Mouse (Mus musculus) bone marrow, adult 2 months (tissue): Measurements from ENCODE around the gene Fbxo6. TPM values are rescaled to one million over a fixed set of nuclear protein-coding genes. Genes with fewer than 3 reads are reported as not detected.
A peak's percentile ranks its signal among the peaks of the same experiment; 100 is the strongest.
"Not testable (repeated sequence)": the region's sequence is repeated elsewhere in the genome, so short reads cannot be mapped to it uniquely, and the experiment has no call there.

Source experiments
- H3K27ac ChIP-seq: fragments of 200-500 bp; 2 replicates; pipeline ENCODE4 v1.5.1; 2012; ENCODE audit warnings: low read depth, mild to moderate bottlenecking, control low read depth, inconsistent platforms, low read length; ENCODE audit not compliant: control insufficient read depth, poor library complexity, insufficient read depth
- H3K4me1 ChIP-seq: fragments of 200-500 bp; 2 replicates; pipeline ENCODE4 v1.6.1; 2011; ENCODE audit warnings: low read length; ENCODE audit not compliant: control insufficient read depth, insufficient read depth
- H3K4me3 ChIP-seq: fragments of 200-500 bp; replicated peaks from 2 replicates; pipeline ENCODE3; 2011; ENCODE audit warnings: mild to moderate bottlenecking, low read depth, low read length, control low read depth; ENCODE audit not compliant: control insufficient read depth
- CTCF ChIP-seq: fragments of 200-500 bp; IDR thresholded peaks from 2 replicates; pipeline ENCODE4 v1.5.1; 2011; ENCODE audit warnings: low read length, control low read depth; ENCODE audit not compliant: control insufficient read depth, insufficient read depth
- POLR2A ChIP-seq: fragments of 200-500 bp; IDR thresholded peaks from 2 replicates; pipeline ENCODE4 v1.6.1; 2011; ENCODE audit warnings: low read depth, mild to moderate bottlenecking, control low read depth, low read length, borderline replicate concordance; ENCODE audit not compliant: control insufficient read depth
- WGBS: fragments of 180-500 bp; shearing (Covaris S2); methylation state at CpG from one replicate; pipeline ENCODE4 v1.1.7; 2018; 5-methylcytosine and 5-hydroxymethylcytosine counted together
- polyA plus RNA-seq: library from polyadenylated mRNA; stranded (reverse); fragments of >200 nt; gene quantifications from 2 replicates; pipeline ENCODE4 v1.2.4, GENCODE M21; 2011; ENCODE audit warnings: low replicate concordance; ENCODE audit not compliant: missing spikeins, insufficient read depth, insufficient read length

Fbxo6 gene
- polyA plus RNA-seq, 1 experiment = 11.2 TPM

DNA sequence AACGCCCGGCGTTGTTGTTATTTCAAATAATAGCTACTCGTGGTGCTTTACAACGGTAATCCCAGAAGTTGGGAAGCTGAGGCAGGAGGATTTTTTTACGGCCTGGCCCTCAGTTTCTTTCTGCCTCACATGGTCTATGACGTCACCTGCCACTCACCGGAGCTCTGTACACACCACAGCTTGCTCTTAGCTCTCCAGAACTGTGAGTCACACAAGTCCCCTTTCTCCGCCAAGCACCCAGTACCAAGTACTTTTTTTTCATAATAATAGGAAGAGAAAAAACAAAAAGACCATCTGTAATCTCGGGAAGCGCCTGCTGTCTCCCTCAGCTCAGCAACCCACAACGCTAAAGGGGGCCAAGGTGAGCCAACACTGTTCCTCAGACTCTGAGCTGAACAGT, 29.5 kb upstream of the Fbxo6 start:
- Histone ChIP-seq H3K4me1 (no peaks in the 10 kb centered on the region), H3K4me3 (no peak overlapping the region), H3K27ac (no peak overlapping the region)
- WGBS = 83% methylated on average over 12 of the region's 12 CpGs
- TF ChIP-seq POLR2A = no peak
- TF ChIP-seq CTCF = no peak

DNA sequence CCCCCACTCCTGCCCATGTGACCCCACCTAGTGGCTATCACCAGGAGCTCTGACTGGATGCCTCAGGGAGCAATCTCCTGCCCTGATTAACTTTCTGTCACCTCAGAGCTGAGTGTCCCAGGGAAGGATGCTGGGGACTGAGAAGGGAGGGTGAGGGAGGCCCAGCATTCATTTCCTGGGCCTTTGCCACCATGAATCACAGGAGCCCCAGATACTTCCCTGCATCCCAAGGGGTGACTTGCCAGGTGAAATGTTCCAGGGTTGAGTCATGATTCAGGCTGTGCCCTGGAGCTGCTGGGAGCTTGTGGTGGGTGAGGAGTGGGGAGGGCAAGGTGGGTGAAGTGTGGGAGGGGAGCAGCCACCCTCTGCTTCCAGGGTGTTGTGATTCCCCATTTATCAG, 25.8 kb upstream of the Fbxo6 start:
- Histone ChIP-seq H3K27ac (no peak overlapping the region), H3K4me1 (no peaks in the 10 kb centered on the region), H3K4me3 (no peak overlapping the region)
- TF ChIP-seq POLR2A (no peak), CTCF (no peak)

DNA sequence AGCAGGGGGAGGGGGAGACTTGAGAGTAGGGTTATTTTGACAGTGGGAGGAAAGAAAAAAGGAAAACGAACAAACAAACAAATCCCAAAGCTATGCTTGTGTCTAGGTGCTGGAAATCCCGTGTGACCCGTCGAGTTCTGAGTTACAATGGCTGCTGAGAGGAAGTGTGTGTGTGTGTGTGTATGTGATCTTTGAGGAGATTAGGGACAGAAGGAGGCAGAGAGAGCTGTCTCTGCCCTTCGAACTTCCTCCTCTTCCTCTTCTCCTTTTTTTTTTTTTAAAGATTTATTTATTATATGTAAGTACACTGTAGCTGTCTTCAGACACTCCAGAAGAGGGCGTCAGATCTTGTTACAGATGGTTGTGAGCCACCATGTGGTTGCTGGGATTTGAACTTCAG, 24.7 kb upstream of the Fbxo6 start:
- H3K4me1 ChIP-seq, H3K27ac ChIP-seq, H3K4me3 ChIP-seq: not testable (repeated sequence)
- WGBS = 7% methylated on average over 5 of the region's 6 CpGs

DNA sequence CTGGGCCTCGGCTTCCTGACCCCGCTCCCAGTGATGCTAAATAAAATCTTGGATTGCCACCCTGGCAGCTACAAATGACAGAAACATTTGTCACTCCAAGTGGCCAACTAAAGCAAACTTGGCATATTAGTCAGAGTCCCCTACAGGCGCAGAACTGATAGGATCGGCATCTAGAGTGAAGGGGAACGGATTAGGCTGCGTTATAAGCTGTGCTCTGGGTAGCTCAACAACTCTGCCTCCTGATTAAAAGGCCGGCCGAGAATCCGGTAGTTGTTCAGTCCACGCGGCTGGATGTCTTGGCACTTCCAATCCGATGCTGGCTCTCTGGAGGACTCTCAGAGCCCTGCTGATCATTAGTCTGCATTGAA, 22.5 kb upstream of the Fbxo6 start:
- H3K4me3 ChIP-seq = no peak overlapping the region
- H3K4me1 ChIP-seq = no peaks in the 10 kb centered on the region
- 26% methylated on average over 12 of the region's 12 CpGs for WGBS
- H3K27ac ChIP-seq = no peak overlapping the region
- TF ChIP-seq POLR2A (no peak), CTCF (no peak)

DNA sequence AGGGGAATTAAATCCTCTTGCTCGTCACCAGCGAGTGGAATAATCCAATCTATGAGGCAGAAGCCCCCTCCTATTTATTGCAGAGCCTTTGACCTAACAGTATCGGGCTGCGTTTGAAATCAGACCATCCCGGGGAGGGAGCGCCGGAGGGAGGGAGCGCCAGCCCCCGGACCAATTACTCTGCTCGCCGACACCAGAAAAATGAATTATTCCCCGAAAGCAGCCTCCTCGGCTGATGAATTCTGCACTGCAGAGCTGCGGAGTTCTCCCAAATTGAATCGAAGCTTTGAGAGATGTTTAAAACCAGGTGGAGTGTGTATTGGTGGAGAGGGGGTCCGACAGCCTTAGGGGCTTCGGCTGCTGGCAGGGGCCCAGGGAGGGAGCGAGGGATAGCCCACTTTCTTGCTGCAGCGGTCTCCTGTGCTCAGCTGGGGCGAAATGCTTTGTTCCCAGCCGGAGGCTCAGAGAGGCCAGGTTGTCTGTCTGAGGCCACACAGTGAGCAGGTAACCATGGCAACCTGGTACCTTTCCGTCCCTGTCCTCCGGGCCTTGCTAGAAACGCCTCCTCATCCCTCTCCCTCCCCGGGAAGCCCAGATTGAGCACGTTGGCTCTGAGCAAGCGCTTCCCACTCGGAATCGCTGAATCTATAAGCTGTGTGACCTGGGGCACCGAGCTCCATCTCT, 22.0 kb upstream of the Fbxo6 start:
- Histone ChIP-seq H3K27ac (no peak overlapping the region), H3K4me1 (no peaks in the 10 kb centered on the region), H3K4me3 (no peak overlapping the region)
- WGBS = 8% methylated on average over 30 of the region's 30 CpGs
- no peak for TF ChIP-seq CTCF
- TF ChIP-seq POLR2A = no peak

DNA sequence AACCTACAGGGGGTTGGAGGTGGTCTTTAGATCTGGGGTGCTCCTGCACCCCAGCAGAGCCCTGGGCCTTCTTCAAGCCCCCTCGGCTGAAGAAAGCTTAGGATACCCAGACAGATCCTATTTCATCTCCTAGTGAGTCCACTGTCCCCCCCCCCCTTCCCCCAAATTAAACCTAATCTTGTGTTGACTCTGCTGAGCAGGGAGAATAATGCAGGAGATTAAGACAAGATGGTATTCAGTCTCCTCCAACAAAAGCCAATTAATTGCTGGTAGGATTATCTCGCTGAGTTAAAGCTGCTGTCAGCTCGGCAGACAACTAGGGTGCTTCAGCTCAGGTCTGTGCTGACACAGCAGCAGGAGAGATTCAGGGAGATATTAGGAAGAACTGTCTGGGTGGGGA, 19.3 kb upstream of the Fbxo6 start:
- WGBS = 65% methylated on average over 3 of the region's 3 CpGs
- Histone ChIP-seq H3K4me1 (no peaks in the 10 kb centered on the region), H3K4me3 (no peak overlapping the region), H3K27ac (no peak overlapping the region)
- TF ChIP-seq POLR2A = no peak
- no peak for TF ChIP-seq CTCF

DNA sequence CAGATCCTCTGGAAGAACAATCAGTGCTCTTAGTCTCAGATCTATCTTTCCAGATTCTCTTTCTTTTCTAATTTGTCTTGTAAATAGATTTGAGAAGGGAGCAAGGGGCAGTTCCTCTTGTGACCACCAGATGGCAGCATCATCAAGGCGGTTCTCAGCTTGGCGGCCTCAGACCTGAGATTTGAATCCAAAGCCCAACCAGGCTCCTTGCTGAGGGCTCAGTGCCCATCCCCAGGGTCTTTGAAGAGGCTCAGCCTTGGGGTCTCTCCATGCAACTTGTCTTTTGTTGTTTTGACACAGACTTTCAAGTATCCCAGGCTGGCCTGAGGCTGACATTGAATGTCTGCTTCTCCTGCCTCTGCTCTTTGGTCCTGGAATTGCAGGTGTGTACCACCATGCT, 18.9 kb upstream of the Fbxo6 start:
- 2% methylated on average over 2 of the region's 2 CpGs for WGBS
- TF ChIP-seq CTCF = peak; percentile 92
- no peak for TF ChIP-seq POLR2A
- H3K27ac ChIP-seq = no peak overlapping the region
- H3K4me3 ChIP-seq = no peak overlapping the region
- H3K4me1 ChIP-seq = no peaks in the 10 kb centered on the region

DNA sequence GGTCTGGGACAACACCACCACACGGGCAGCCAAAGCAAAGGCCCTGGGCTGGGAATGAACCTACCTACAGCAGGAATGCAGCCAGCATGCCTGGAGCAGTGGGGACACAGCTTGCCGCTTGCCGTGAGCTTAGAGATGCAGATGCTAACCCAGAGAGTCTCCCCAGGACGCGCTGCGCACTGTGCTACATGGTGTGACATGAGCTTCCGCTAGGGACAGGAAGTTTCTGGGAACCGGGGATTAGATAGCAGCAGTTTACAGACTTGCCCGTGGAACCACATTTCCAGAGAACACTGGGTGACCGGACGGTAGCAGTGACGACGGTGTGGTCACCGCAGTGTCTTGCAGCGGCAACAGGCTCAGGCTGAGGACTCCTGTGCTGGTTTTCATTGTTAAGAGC, 17.6 kb upstream of the Fbxo6 start:
- no peak overlapping the region for H3K27ac ChIP-seq
- WGBS = 9% methylated on average over 15 of the region's 15 CpGs
- H3K4me1 ChIP-seq = no peaks in the 10 kb centered on the region
- TF ChIP-seq POLR2A = no peak
- TF ChIP-seq CTCF = no peak
- H3K4me3 ChIP-seq = no peak overlapping the region

DNA sequence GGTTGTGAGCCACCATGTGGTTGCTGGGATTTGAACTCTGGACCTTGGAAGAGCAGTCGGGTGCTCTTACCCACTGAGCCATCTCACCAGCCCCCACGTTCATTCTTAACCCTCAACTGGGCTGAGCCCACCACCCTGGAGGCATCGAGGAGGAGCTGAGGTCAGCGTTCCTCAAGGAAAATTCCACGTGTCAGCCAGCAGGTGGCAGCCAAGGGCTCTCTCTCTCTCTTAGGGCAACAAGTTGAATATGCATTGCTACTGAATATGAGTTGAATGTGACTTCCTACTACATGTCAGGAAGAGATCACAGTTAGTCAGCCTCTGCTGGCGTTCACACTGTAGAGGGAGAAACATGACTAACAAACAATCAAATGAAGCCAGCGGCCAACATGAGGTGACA, 16.3 kb upstream of the Fbxo6 start:
- Histone ChIP-seq H3K27ac (no peak overlapping the region), H3K4me3 (no peak overlapping the region), H3K4me1 (no peaks in the 10 kb centered on the region)
- 15% methylated on average over 7 of the region's 7 CpGs for WGBS
- TF ChIP-seq POLR2A (no peak), CTCF (peak; percentile 84)
